Mouse (Mus musculus): ENCODE results near the gene Cfhr2. TPM values are rescaled to one million over a fixed set of nuclear protein-coding genes. Genes with fewer than 3 reads are reported as not detected.

The Cfhr2 gene
- total RNA-seq (2023) = under 1 TPM in 1 of 2 experiments, not detected in 1; 0.46 TPM

DNA sequence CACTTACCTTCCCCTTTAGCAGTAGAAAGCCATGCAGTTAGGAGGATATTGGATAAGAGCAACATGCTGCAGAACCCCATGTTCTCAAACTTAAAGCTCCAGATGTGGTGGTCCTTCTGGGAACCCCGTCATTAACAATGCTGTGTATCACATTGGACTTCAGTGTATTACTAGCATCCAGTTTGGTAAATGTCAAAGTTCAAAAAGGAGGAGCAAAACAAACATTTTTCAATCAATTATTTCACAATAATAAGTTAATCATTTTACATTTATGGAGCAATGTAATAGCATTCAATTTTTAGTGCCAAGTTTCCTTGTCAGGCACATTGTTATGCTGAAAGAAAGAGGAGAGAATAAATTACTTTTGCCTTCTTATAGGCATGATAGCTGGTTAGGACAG lies at the start of gene Cfhr2:
Gene Cfhr2 (minus strand): TSS at position 155 of the 400 bp plus-strand sequence.

DNA sequence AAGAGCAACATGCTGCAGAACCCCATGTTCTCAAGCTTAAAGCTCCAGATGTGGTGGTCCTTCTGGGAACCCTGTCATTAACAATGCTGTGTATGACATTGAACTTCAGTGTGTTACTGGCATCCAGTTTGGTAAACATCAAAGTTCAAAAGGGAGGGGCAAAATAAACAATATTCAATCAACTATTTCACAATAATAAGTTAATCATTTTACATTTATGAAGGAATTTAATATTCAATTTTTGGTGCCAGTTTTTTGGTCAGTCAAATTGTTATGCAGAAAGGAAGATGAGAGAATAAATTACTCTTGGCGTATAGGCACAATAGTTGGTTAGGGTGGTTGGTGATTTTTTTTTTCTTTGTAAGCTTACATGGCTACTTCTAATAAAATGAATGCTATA lies 77.4 kb downstream of the Cfhr2 start, which contains the start of gene Gm4788:
Gene Gm4788 (minus strand): TSS at position 101 of the 400 bp plus-strand sequence.

Other genes starting within 250 kb of the Cfhr2 start
- gene Gm4788, start 77.5 kb downstream of the Cfhr2 start, total RNA-seq (2023) = under 1 TPM in 1 of 2 experiments, not detected in 1; 0.26 TPM